Mouse (Mus musculus) heart, adult 2 months (tissue): ENCODE data around the gene Zfp977. TPM values are rescaled to one million over a fixed set of nuclear protein-coding genes. Genes with fewer than 3 reads are reported as not detected.
"Not testable (repeated sequence)": the region's sequence is repeated elsewhere in the genome, so short reads cannot be mapped to it uniquely, and the experiment has no call there.

ENCODE experiments used
- DNase-seq, 2 experiments: peaks; one replicate each; pipeline ENCODE4 v3.0.0; 2021
- H3K27ac ChIP-seq: fragments of 200-600 bp; 2 replicates; pipeline ENCODE4 v1.8.1; 2022
- H3K27me3 ChIP-seq: fragments of 200-500 bp; 2 replicates; pipeline ENCODE4 v1.6.1; 2012; ENCODE audit warnings: mild to moderate bottlenecking, low read length, inconsistent platforms, mixed read lengths; ENCODE audit not compliant: control insufficient read depth, insufficient read depth
- H3K36me3 ChIP-seq: fragments of 200-500 bp; 2 replicates; pipeline ENCODE4 v1.6.1; 2012; ENCODE audit warnings: low read length, inconsistent platforms; ENCODE audit not compliant: control insufficient read depth, insufficient read depth
- H3K4me1 ChIP-seq: fragments of 200-500 bp; 2 replicates; pipeline ENCODE4 v1.6.1; 2011; ENCODE audit warnings: low read length; ENCODE audit not compliant: control insufficient read depth, insufficient read depth
- H3K4me3 ChIP-seq: fragments of 200-600 bp; 2 replicates; pipeline ENCODE4 v1.8.1; 2022
- H3K79me2 ChIP-seq: fragments of 200-500 bp; replicated peaks from 2 replicates; pipeline ENCODE4 v1.6.1; 2012; ENCODE audit warnings: mild to moderate bottlenecking, inconsistent platforms, low read length, moderate library complexity, mixed read lengths; ENCODE audit not compliant: control insufficient read depth, insufficient read depth
- H3K9ac ChIP-seq: fragments of 200-500 bp; 2 replicates; pipeline ENCODE4 v1.6.1; 2012; ENCODE audit warnings: low read depth, mild to moderate bottlenecking, control low read depth, inconsistent platforms, low read length, mixed read lengths
- CTCF ChIP-seq: fragments of 200-600 bp; IDR thresholded peaks from 2 replicates; pipeline ENCODE4 v1.8.1; 2022; ENCODE audit warnings: antibody characterized with exemption, mild to moderate bottlenecking, moderate library complexity
- EP300 ChIP-seq: fragments of 200-500 bp; IDR thresholded peaks from 2 replicates; pipeline ENCODE4 v1.6.1; 2011; ENCODE audit warnings: low read depth, low read length, control low read depth; ENCODE audit not compliant: insufficient read depth
- POLR2A ChIP-seq: fragments of 200-500 bp; IDR thresholded peaks from 2 replicates; pipeline ENCODE4 v1.6.1; 2011; ENCODE audit warnings: mild to moderate bottlenecking, low read depth, low read length, control low read depth; ENCODE audit not compliant: insufficient read depth
- WGBS: fragments of 180-500 bp; shearing (Covaris S2); methylation state at CpG from one replicate; pipeline ENCODE4 v1.1.7; 2018; 5-methylcytosine and 5-hydroxymethylcytosine counted together
- intact Hi-C: fragments of 180-260 bp; cut with DNase I; formaldehyde crosslinking; loops from one replicate; pipeline ENCODE4 v1.15.1; 2025
- long read RNA-seq: library from polyadenylated mRNA; stranded (forward); transcript quantifications from one replicate; pipeline ENCODE4 v2.0.0, GENCODE M21; 2021
- microRNA-seq, 2 experiments: library from miRNA; unstranded; fragments of <30 nt; microRNA quantifications; one replicate each; pipeline ENCODE4 v1.2.0; 2021
- polyA plus RNA-seq: library from polyadenylated mRNA; depleted of rRNA; stranded (reverse); fragments of >200 nt; gene quantifications from 2 replicates; pipeline ENCODE4 v1.2.3, GENCODE M21; 2012; rRNA removed
- total RNA-seq, 2 experiments: library from RNA; stranded (reverse); gene quantifications; 2 replicates each; pipeline ENCODE4 v1.2.3; 2021

Gene Zfp977
- total RNA-seq: under 1 TPM; 0.50 to 0.73 TPM
- polyA plus RNA-seq: 0.12 and 0.18 TPM in 2 replicates
- long read RNA-seq: 0 reads

DNA sequence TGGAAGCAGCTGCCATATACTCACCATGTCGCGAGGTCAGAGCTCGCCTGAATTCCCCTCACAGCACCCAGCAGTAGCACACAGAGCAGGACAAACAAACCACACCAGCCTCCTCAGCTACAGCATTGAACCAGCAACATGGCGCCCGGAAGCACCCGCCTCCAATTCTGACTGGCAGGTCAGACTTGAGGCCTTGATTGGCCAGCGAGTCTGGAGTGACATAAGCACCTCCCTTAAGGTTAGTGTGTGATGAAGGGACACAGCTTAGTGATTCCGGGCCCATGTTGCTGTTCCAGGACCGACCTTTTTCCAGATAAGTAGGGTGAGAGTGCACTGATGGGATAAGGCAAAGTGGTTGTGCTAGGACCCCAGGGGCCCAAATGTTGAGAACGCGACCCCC, at the start of gene Zfp977:
Gene Zfp977 (minus strand): TSS at position 135 of the 400 bp plus-strand sequence.
- H3K27me3 ChIP-seq, H3K36me3 ChIP-seq, DNase-seq, H3K4me3 ChIP-seq, intact Hi-C loops, H3K9ac ChIP-seq, H3K4me1 ChIP-seq, H3K79me2 ChIP-seq, H3K27ac ChIP-seq: not testable (repeated sequence)
- WGBS: 88% methylated on average over 11 of the region's 11 CpGs

DNA sequence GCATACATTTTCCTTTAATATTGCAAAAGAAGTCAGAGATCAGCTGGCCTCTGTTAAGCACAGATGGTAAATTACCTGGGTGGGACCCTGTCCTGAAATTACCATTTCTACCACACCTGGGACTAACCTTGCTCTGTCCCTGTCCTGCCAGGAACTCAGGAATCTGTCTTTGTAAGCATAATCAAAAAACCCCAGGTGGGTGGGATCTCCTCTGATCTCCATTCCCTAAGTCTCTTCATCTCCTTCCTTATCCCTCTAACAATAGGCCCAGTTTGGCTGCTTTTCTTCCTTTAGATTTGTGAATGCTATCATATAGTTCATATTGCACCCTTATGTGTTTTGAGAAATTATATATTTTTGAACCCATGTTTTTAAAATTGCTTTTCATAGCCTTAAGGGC, 38.7 kb upstream of the Zfp977 start:
- H3K9ac ChIP-seq, H3K36me3 ChIP-seq, intact Hi-C loops, H3K4me3 ChIP-seq, DNase-seq, H3K4me1 ChIP-seq, H3K27me3 ChIP-seq, H3K27ac ChIP-seq, H3K79me2 ChIP-seq: not testable (repeated sequence)

DNA sequence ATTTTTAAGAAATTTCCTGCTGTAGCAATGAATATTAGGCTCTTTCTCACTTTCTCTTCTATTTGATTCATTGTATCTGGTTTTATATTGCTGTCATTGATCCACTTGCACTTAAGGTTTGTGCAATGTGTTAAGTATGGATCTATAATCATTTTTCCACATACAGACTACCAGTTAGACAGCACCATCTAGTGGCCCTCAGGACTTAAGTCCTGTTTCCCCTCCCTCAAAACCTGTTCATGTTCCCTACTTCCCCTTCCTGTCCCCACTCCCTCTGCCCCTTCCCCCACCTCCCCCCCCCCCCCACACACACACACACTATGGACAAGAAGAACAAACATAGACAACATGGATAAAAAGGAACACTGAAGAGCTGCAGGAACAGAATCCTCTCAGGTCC, 3.3 kb upstream of the Zfp977 start:
- DNase-seq, intact Hi-C loops, H3K36me3 ChIP-seq, H3K79me2 ChIP-seq, H3K4me1 ChIP-seq, H3K9ac ChIP-seq, H3K27me3 ChIP-seq, H3K4me3 ChIP-seq, H3K27ac ChIP-seq: not testable (repeated sequence)

DNA sequence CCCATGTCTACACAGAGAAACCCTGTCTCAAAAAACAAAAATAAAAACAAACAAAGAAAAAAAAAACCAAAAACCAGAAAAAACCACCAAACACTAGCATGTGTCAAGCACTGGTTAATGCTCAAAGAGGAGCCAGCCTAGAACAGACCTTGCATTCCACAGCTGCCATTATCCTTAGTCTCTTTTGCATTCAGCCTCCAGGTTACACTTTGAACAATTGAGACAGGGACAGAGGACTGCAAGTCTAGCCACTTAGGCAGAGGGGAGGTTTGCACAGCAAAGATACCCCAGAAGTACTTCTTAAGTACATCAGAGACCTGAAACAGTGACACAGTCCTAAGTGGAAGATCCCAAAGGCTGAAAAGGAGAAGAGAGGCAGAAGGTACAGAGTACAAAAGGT, 1.0 kb downstream of the Zfp977 start:
- H3K36me3 ChIP-seq, H3K4me1 ChIP-seq, H3K4me3 ChIP-seq, DNase-seq, H3K79me2 ChIP-seq, H3K27ac ChIP-seq, intact Hi-C loops, H3K9ac ChIP-seq, H3K27me3 ChIP-seq: not testable (repeated sequence)

DNA sequence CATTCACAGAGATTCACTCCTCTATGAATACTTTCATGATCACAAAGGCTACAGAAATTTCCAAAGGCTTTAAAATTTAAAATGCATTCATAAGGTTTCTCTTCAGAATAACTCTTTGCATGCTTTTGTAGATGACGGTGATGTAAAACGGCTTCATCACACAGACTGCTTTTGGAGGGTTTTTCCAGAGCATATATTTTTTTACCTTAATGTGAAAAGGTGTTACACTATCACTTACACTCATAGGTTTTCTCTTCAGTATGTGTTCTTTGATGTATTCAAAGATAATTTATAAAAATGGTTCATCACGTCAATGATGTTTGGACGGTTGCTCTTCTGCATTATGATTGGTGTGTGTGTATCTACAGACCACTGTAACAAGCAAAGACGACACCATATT, 13.9 kb downstream of the Zfp977 start, which contains the start of gene Gm21028:
Gene Gm21028 (minus strand): TSS at position 101 of the 400 bp plus-strand sequence.
- intact Hi-C loops: no loop called here
- Histone ChIP-seq H3K79me2 (no peaks in the 10 kb centered on the region), H3K36me3 (no peaks in the 10 kb centered on the region), H3K9ac (no peak within 1 kb of the TSS), H3K27ac (no peak within 1 kb of the TSS), H3K4me3 (no peak within 1 kb of the TSS), H3K27me3 (no peaks in the 10 kb centered on the region), H3K4me1 (no peaks in the 10 kb centered on the region)
- 90% methylated on average over 5 of the region's 5 CpGs for WGBS
- TF ChIP-seq CTCF: no peak
- no peak for TF ChIP-seq POLR2A
- TF ChIP-seq EP300: no peak
- DNase-seq: no peak

DNA sequence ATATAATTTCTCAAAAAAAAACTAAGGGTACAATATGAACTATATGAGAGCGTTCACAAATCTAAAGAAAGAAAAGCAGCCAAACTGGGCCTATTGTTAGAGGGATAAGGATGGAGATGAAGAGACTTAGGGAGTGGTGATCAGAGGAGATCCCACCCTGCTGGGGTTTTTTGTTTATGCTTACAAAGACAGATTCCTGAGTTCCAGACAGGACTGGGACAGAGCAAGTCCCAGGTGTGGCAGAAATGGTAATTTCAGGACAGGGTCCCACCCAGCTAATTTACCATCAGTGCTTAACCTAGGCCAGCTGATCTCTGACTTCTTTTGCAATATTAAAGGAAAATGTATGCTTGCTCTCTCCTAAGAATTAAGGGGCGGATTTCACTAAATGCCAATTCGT, 40.6 kb downstream of the Zfp977 start:
- H3K9ac ChIP-seq: no peak overlapping the region
- 63% methylated on average over 3 of the region's 3 CpGs for WGBS
- intact Hi-C loops: no loop called here

More for the DNA sequence above, 40.6 kb downstream of the Zfp977 start:
- H3K36me3 ChIP-seq: no peaks in the 10 kb centered on the region
- no peak for DNase-seq
- H3K27me3 ChIP-seq: no peaks in the 10 kb centered on the region
- TF ChIP-seq CTCF (no peak), EP300 (no peak), POLR2A (no peak)
- H3K79me2 ChIP-seq: no peaks in the 10 kb centered on the region
- H3K4me1 ChIP-seq: no peaks in the 10 kb centered on the region
- H3K4me3 ChIP-seq: no peak overlapping the region
- no peak overlapping the region for H3K27ac ChIP-seq

Small RNAs within 50 kb of the gene (microRNA-seq; reads per million reads assigned to microRNA genes)
- gene Gm24938: 0 reads per million in 2 experiments

Other genes with a start within 250 kb of the Zfp977 start
- not detected for gene 4933421I07Rik, start 144.4 kb downstream of the Zfp977 start, total RNA-seq
- not detected in 2 replicates for gene 4933421I07Rik, start 144.4 kb downstream of the Zfp977 start, polyA plus RNA-seq
- 1 to 10 TPM; 4.1 to 4.2 TPM for gene Zfp141, start 86.8 kb downstream of the Zfp977 start, total RNA-seq
- 1.7 and 3.1 TPM in 2 replicates for gene Zfp141, start 86.8 kb downstream of the Zfp977 start, polyA plus RNA-seq
- not detected for gene Gm21028, start 14.0 kb downstream of the Zfp977 start, total RNA-seq
- not detected in 2 replicates for gene Gm21028, start 14.0 kb downstream of the Zfp977 start, polyA plus RNA-seq
- 1 to 10 TPM; 2.0 to 2.4 TPM for gene Zfp976, start 50.0 kb upstream of the Zfp977 start, total RNA-seq
- gene Zfp976, start 50.0 kb upstream of the Zfp977 start, polyA plus RNA-seq: 0.31 and 0.61 TPM in 2 replicates
- gene Zfp975, start 100.2 kb upstream of the Zfp977 start, total RNA-seq: 1 to 10 TPM; 3.5 to 4.0 TPM
- 0.53 and 1.1 TPM in 2 replicates for gene Zfp975, start 100.2 kb upstream of the Zfp977 start, polyA plus RNA-seq
- not detected for gene Gm17067, start 134.5 kb upstream of the Zfp977 start, total RNA-seq
- gene Gm17067, start 134.5 kb upstream of the Zfp977 start, polyA plus RNA-seq: not detected in 2 replicates
- not detected for gene Vmn2r62, start 201.0 kb upstream of the Zfp977 start, total RNA-seq
- gene Vmn2r62, start 201.0 kb upstream of the Zfp977 start, polyA plus RNA-seq: not detected in 2 replicates